Mouse (Mus musculus) telencephalon, adult 2 months (tissue): ENCODE measurements around the gene Rpl39.
"Not testable (repeated sequence)": the region's sequence is repeated elsewhere in the genome, so short reads cannot be mapped to it uniquely, and the experiment has no call there.

ENCODE experiments used
- DNase-seq: peaks from one replicate; pipeline ENCODE4 v3.0.0-alpha.2; 2011; ENCODE audit warnings: low read depth, low spot score

Gene Rpl39

GRCm38 (mm10) chrX:37084927-37085660 lies at the start of gene Rpl39:
Rpl39 (minus strand) TSS chrX:37085402.
- peak; percentile 81 for DNase-seq

- DNase-seq: peak; percentile 84
Observed at GRCm38 (mm10) chrX:37126671-37127358, 41.6 kb upstream of the Rpl39 start, which contains the start of gene Nkap. Nkap (plus strand) TSS chrX:37126795.

GRCm38 (mm10) chrX:37125511-37125910 lies 40.3 kb upstream of the Rpl39 start:
- no peak for DNase-seq

- DNase-seq: no peak
Observed at GRCm38 (mm10) chrX:37120212-37120611, 35.0 kb upstream of the Rpl39 start.

- DNase-seq: no peak
Observed at GRCm38 (mm10) chrX:37119585-37119984, 34.4 kb upstream of the Rpl39 start.

GRCm38 (mm10) chrX:37117085-37117484 lies 31.9 kb upstream of the Rpl39 start:
- no peak for DNase-seq

- no peak for DNase-seq
Observed at GRCm38 (mm10) chrX:37110881-37111193, 25.6 kb upstream of the Rpl39 start.

GRCm38 (mm10) chrX:37110193-37110880 lies 25.1 kb upstream of the Rpl39 start, which contains the start of gene Upf3b:
Upf3b (minus strand) TSS chrX:37110322.
- DNase-seq: peak; percentile 96

GRCm38 (mm10) chrX:37109526-37110192 lies 24.5 kb upstream of the Rpl39 start:
- no peak for DNase-seq

GRCm38 (mm10) chrX:37103826-37104225 lies 18.6 kb upstream of the Rpl39 start:
- no peak for DNase-seq

- DNase-seq: no peak
Observed at GRCm38 (mm10) chrX:37098681-37099080, 13.5 kb upstream of the Rpl39 start.

- DNase-seq: no peak
Observed at GRCm38 (mm10) chrX:37095106-37095768, 10.0 kb upstream of the Rpl39 start.

- no peak for DNase-seq
Observed at GRCm38 (mm10) chrX:37091457-37091856, 6.3 kb upstream of the Rpl39 start.

GRCm38 (mm10) chrX:37088778-37089177 lies 3.6 kb upstream of the Rpl39 start:
- no peak for DNase-seq

- DNase-seq: no peak
Observed at GRCm38 (mm10) chrX:37085665-37086064, 463 bp upstream of the Rpl39 start.

GRCm38 (mm10) chrX:37084318-37084926 lies 780 bp downstream of the Rpl39 start:
- peak; percentile 35 for DNase-seq

GRCm38 (mm10) chrX:37081194-37081593 lies 4.0 kb downstream of the Rpl39 start:
- no peak for DNase-seq

GRCm38 (mm10) chrX:37080345-37080744 lies 4.9 kb downstream of the Rpl39 start:
- not testable (repeated sequence) for DNase-seq

- no peak for DNase-seq
Observed at GRCm38 (mm10) chrX:37076651-37077050, 8.6 kb downstream of the Rpl39 start.

- DNase-seq: no peak
Observed at GRCm38 (mm10) chrX:37074262-37074892, 10.8 kb downstream of the Rpl39 start.
